Mouse (Mus musculus) megakaryocyte, adult 5-6 weeks (primary cell): ENCODE results near the gene Cnga2. TPM values are rescaled to one million over a fixed set of nuclear protein-coding genes. Genes with fewer than 3 reads are reported as not detected.

ENCODE experiments used
- ATAC-seq: 2 replicates; pipeline ENCODE4 v1.8.0; 2016; ENCODE audit warnings: mild to moderate bottlenecking, inconsistent platforms; ENCODE audit not compliant: poor library complexity, severe bottlenecking
- total RNA-seq, 2 experiments: library from RNA; stranded (forward) in 1 of 2; stranded (reverse) in 1 of 2; fragments of 153-499, 151-499 nt in 1 of 2; fragments of 221-1000, 200-1000 nt in 1 of 2; gene quantifications; 2 replicates each; pipeline versions ENCODE4 v1.2.3 to v1.2.4; 2015 to 2017

Cnga2 gene
- total RNA-seq, 2 experiments from 2014 or later = not detected

- no peak for ATAC-seq
These were observed 52.4 kb downstream of the Cnga2 start for GRCm38 (mm10) chrX:72044056-72044455.

- no peak for ATAC-seq
These were observed 56.3 kb downstream of the Cnga2 start for GRCm38 (mm10) chrX:72047918-72048317.

Other genes with a start within 250 kb of the Cnga2 start
- 36.9 and 37.5 TPM in 2 replicates for gene Vma21, start 175.9 kb upstream of the Cnga2 start, total RNA-seq (2015)
- gene Vma21, start 175.9 kb upstream of the Cnga2 start, total RNA-seq (2017) = 10.8 and 12.4 TPM in 2 replicates
- not detected in 2 replicates for gene Gm1141, start 70.8 kb upstream of the Cnga2 start, total RNA-seq (2015)
- gene Gm1141, start 70.8 kb upstream of the Cnga2 start, total RNA-seq (2017) = not detected in 2 replicates
- gene Prrg3, start 29.2 kb upstream of the Cnga2 start, total RNA-seq (2015) = not detected in 2 replicates
- not detected in 2 replicates for gene Prrg3, start 29.2 kb upstream of the Cnga2 start, total RNA-seq (2017)
- not detected in 2 replicates for gene Fate1, start 18.9 kb upstream of the Cnga2 start, total RNA-seq (2015)
- not detected in 2 replicates for gene Fate1, start 18.9 kb upstream of the Cnga2 start, total RNA-seq (2017)
- gene Magea4, start 230.2 kb downstream of the Cnga2 start, total RNA-seq (2015) = not detected in 2 replicates
- gene Magea4, start 230.2 kb downstream of the Cnga2 start, total RNA-seq (2017) = not detected in 2 replicates